In the genomic region with DNA sequence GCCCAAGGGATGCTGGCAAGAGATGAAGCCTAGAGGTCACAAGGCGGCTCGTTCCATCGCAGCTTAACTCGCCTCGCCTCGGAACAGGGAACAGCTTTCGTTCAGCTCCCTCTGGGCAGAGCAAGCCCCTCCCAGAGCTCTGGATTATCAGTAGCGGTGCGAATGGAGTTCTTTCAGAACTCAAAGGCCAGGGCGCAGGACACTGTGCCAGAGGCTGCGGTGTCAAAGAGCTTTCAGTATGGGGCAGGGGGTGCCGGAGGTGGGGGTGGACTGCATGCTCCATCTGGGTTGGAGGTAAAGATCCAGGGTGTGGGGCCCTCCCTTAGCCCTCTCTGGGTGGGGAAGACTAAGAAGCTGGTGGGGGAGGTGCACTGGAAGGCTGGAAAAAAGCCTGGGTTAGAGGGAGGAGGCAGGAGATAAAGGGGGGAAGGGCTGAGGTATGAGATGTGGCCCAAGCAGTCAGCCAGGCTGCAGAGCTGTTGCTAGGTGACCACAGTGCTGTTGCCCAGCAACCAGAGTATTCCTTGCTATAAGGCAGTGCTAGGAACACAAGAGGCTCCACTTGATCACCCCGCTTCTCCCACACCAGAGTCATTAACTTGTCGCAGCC, we compare ENCODE assay signal across 7 mouse cellular contexts. TPM values are rescaled to one million over a fixed set of nuclear protein-coding genes. Genes with fewer than 3 reads are reported as not detected.
DNase-seq lines count a peak whose midpoint lies in the region; ATAC-seq and TF ChIP-seq lines count a peak whose summit lies in the region.

No protein-coding gene starts in this region.

- TF ChIP-seq EP300 in heart, adult 2 months (IDR thresholded peaks at IDR 0.05; ENCODE audit: insufficient read depth, low read depth, low read length): no peak

- peak overlapping the region; percentile 62 for H3K4me2 ChIP-seq in neural tube, embryonic 12.5 days (replicated peaks)

- H3K4me1 ChIP-seq in heart, adult 2 months (ENCODE audit: control insufficient read depth, insufficient read depth, low read length): no peaks in the 10 kb centered on the region
- peaks cover 36% of the 10 kb centered on the region for H3K4me1 ChIP-seq in limb, embryonic 10.5 days
- peaks cover 35% of the 10 kb centered on the region for H3K4me1 ChIP-seq in neural tube, embryonic 12.5 days

- H3K79me2 ChIP-seq in heart, adult 2 months (replicated peaks; ENCODE audit: control insufficient read depth, insufficient read depth, low read length): no peaks in the 10 kb centered on the region

- H3K4me3 ChIP-seq in heart, adult 2 months: no peak overlapping the region
- H3K4me3 ChIP-seq in limb, embryonic 10.5 days: peak overlapping the region; percentile 37
- peak overlapping the region; percentile 9 for H3K4me3 ChIP-seq in neural tube, embryonic 12.5 days

- intact Hi-C loops in heart, adult 2 months (cut with DNase I): no loop called here

- no peaks in the 10 kb centered on the region for H3K9me3 ChIP-seq in limb, embryonic 10.5 days (replicated peaks)
- H3K9me3 ChIP-seq in neural tube, embryonic 12.5 days: no peaks in the 10 kb centered on the region

- DNase-seq in adrenal gland, postnatal 25 days: peak; percentile 58
- DNase-seq in embryo, embryonic 11.5 days (ENCODE audit: low read depth, low spot score): peak; percentile 83
- DNase-seq in heart, adult 2 months: peak; percentile 71 to 85
- DNase-seq in kidney, adult 8-10 months: peak; percentile 49
- peak; percentile 84 for DNase-seq in limb, embryonic 10.5 days (ENCODE audit: low spot score)

- TF ChIP-seq CTCF in heart, adult 2 months (IDR thresholded peaks at IDR 0.05): no peak

- WGBS in heart, adult 2 months: 14% methylated on average over 14 of the region's 14 CpGs
- whole genome bisulfite sequencing in limb, embryonic 10.5 days: 2% methylated on average over 14 of the region's 14 CpGs
- WGBS in neural tube, embryonic 12.5 days: 1% methylated on average over 14 of the region's 14 CpGs

- no peak overlapping the region for H3K9ac ChIP-seq in heart, adult 2 months (ENCODE audit: low read depth, low read length)
- H3K9ac ChIP-seq in neural tube, embryonic 12.5 days: peak overlapping the region; percentile 36

- no peaks in the 10 kb centered on the region for H3K36me3 ChIP-seq in heart, adult 2 months (ENCODE audit: control insufficient read depth, insufficient read depth, low read length)
- no peaks in the 10 kb centered on the region for H3K36me3 ChIP-seq in limb, embryonic 10.5 days
- H3K36me3 ChIP-seq in neural tube, embryonic 12.5 days: no peaks in the 10 kb centered on the region

- TF ChIP-seq POLR2A in heart, adult 2 months (IDR thresholded peaks at IDR 0.05; ENCODE audit: insufficient read depth, low read depth, low read length): no peak

- no peaks in the 10 kb centered on the region for H3K27me3 ChIP-seq in heart, adult 2 months (ENCODE audit: control insufficient read depth, insufficient read depth, low read length)
- no peaks in the 10 kb centered on the region for H3K27me3 ChIP-seq in limb, embryonic 10.5 days (ENCODE audit: low read depth, poor library complexity, severe bottlenecking)
- H3K27me3 ChIP-seq in neural tube, embryonic 12.5 days (replicated peaks): no peaks in the 10 kb centered on the region; the same call in 1 of the 2 replicates

- peak overlapping the region; percentile 64 for H3K27ac ChIP-seq in heart, adult 2 months
- H3K27ac ChIP-seq in limb, embryonic 10.5 days: peak overlapping the region; percentile 85
- H3K27ac ChIP-seq in neural tube, embryonic 12.5 days: peak overlapping the region; percentile 94

- peak; percentile 99 for ATAC-seq in neural tube, embryonic 12.5 days (ENCODE audit: low FRiP score, low read depth)
- ATAC-seq in megakaryocyte progenitor cell, adult 5-6 weeks (replicated peaks; ENCODE audit: poor library complexity): no peak; the same call in 1 of the 2 replicates

RNA-seq across cellular contexts. Expression of a gene that starts 9.1 kb away (rescaled TPM):
- total RNA-seq in adrenal gland, postnatal 25 days (2021): 90.9 and 141 TPM in 2 replicates
- 10 to 100 TPM; 13.3 to 17.2 TPM for total RNA-seq in heart, adult 2 months (2021)
- 16.5 and 21.9 TPM in 2 replicates for polyA plus RNA-seq in heart, adult 2 months (2012; rRNA removed)
- polyA plus RNA-seq in limb, embryonic 10.5 days (2016; fragmentation: Nextera tagmentation; extraction: Ambion mirVana): 165 and 236 TPM in 2 replicates
- polyA plus RNA-seq in neural tube, embryonic 12.5 days (2016; fragmentation: Nextera tagmentation; extraction: Ambion mirVana): 285 and 286 TPM in 2 replicates
- 9.8 and 10.2 TPM in 2 replicates for total RNA-seq in megakaryocyte progenitor cell, adult 5-6 weeks (2015)
- total RNA-seq in megakaryocyte progenitor cell, adult 5-6 weeks (2017): 15.5 and 17.4 TPM in 2 replicates

RNA-seq across cellular contexts. Expression of a gene that starts 9.8 kb away (rescaled TPM):
- total RNA-seq in adrenal gland, postnatal 25 days (2021): 8.7 and 10.5 TPM in 2 replicates
- total RNA-seq in heart, adult 2 months (2021): 10 to 100 TPM; 14.2 to 15.3 TPM
- polyA plus RNA-seq in heart, adult 2 months (2012; rRNA removed): 21.0 and 25.2 TPM in 2 replicates
- polyA plus RNA-seq in limb, embryonic 10.5 days (2016; fragmentation: Nextera tagmentation; extraction: Ambion mirVana): 3.7 and 6.5 TPM in 2 replicates
- polyA plus RNA-seq in neural tube, embryonic 12.5 days (2016; fragmentation: Nextera tagmentation; extraction: Ambion mirVana): 20.9 and 21.3 TPM in 2 replicates
- total RNA-seq in megakaryocyte progenitor cell, adult 5-6 weeks (2015): 0.39 and 1.2 TPM in 2 replicates
- 1.00 and 1.8 TPM in 2 replicates for total RNA-seq in megakaryocyte progenitor cell, adult 5-6 weeks (2017)

RNA-seq across cellular contexts. Expression of a gene that starts 18.0 kb away (rescaled TPM):
- 79.2 and 85.4 TPM in 2 replicates for total RNA-seq in adrenal gland, postnatal 25 days (2021)
- total RNA-seq in heart, adult 2 months (2021): 10 to 100 TPM; 22.8 to 25.6 TPM
- 79.2 and 81.5 TPM in 2 replicates for polyA plus RNA-seq in heart, adult 2 months (2012; rRNA removed)
- 175 and 214 TPM in 2 replicates for polyA plus RNA-seq in limb, embryonic 10.5 days (2016; fragmentation: Nextera tagmentation; extraction: Ambion mirVana)
- polyA plus RNA-seq in neural tube, embryonic 12.5 days (2016; fragmentation: Nextera tagmentation; extraction: Ambion mirVana): 240 and 254 TPM in 2 replicates
- 95.3 and 103 TPM in 2 replicates for total RNA-seq in megakaryocyte progenitor cell, adult 5-6 weeks (2015)
- total RNA-seq in megakaryocyte progenitor cell, adult 5-6 weeks (2017): 42.7 and 43.4 TPM in 2 replicates

RNA-seq across cellular contexts. Expression of a gene that starts 20.4 kb away (rescaled TPM):
- total RNA-seq in adrenal gland, postnatal 25 days (2021): 59.8 and 65.9 TPM in 2 replicates
- total RNA-seq in heart, adult 2 months (2021): 10 to 100 TPM; 61.9 to 88.1 TPM
- 60.7 and 69.1 TPM in 2 replicates for polyA plus RNA-seq in heart, adult 2 months (2012; rRNA removed)
- polyA plus RNA-seq in limb, embryonic 10.5 days (2016; fragmentation: Nextera tagmentation; extraction: Ambion mirVana): 46.2 and 49.3 TPM in 2 replicates
- 67.3 and 69.0 TPM in 2 replicates for polyA plus RNA-seq in neural tube, embryonic 12.5 days (2016; fragmentation: Nextera tagmentation; extraction: Ambion mirVana)
- total RNA-seq in megakaryocyte progenitor cell, adult 5-6 weeks (2015): 33.7 and 36.8 TPM in 2 replicates
- 7.3 and 22.1 TPM in 2 replicates for total RNA-seq in megakaryocyte progenitor cell, adult 5-6 weeks (2017)

RNA-seq across cellular contexts. Expression of a gene that starts 27.6 kb away (rescaled TPM):
- 66.3 and 95.0 TPM in 2 replicates for total RNA-seq in adrenal gland, postnatal 25 days (2021)
- total RNA-seq in heart, adult 2 months (2021): 10 to 100 TPM; 47.8 to 51.2 TPM
- polyA plus RNA-seq in heart, adult 2 months (2012; rRNA removed): 55.5 and 65.0 TPM in 2 replicates
- polyA plus RNA-seq in limb, embryonic 10.5 days (2016; fragmentation: Nextera tagmentation; extraction: Ambion mirVana): 255 and 288 TPM in 2 replicates
- 124 and 134 TPM in 2 replicates for polyA plus RNA-seq in neural tube, embryonic 12.5 days (2016; fragmentation: Nextera tagmentation; extraction: Ambion mirVana)
- total RNA-seq in megakaryocyte progenitor cell, adult 5-6 weeks (2015): 266 and 290 TPM in 2 replicates
- total RNA-seq in megakaryocyte progenitor cell, adult 5-6 weeks (2017): 342 and 372 TPM in 2 replicates
